Mouse (Mus musculus): ENCODE results near the gene Gm48551. TPM values are rescaled to one million over a fixed set of nuclear protein-coding genes. Genes with fewer than 3 reads are reported as not detected.
A peak's percentile ranks its signal among the peaks of the same experiment; 100 is the strongest.

Gene Gm48551
- 2.2 and 3.1 TPM in 2 replicates for polyA plus RNA-seq (2016; fragmentation: Nextera tagmentation; extraction: Ambion mirVana)

DNA sequence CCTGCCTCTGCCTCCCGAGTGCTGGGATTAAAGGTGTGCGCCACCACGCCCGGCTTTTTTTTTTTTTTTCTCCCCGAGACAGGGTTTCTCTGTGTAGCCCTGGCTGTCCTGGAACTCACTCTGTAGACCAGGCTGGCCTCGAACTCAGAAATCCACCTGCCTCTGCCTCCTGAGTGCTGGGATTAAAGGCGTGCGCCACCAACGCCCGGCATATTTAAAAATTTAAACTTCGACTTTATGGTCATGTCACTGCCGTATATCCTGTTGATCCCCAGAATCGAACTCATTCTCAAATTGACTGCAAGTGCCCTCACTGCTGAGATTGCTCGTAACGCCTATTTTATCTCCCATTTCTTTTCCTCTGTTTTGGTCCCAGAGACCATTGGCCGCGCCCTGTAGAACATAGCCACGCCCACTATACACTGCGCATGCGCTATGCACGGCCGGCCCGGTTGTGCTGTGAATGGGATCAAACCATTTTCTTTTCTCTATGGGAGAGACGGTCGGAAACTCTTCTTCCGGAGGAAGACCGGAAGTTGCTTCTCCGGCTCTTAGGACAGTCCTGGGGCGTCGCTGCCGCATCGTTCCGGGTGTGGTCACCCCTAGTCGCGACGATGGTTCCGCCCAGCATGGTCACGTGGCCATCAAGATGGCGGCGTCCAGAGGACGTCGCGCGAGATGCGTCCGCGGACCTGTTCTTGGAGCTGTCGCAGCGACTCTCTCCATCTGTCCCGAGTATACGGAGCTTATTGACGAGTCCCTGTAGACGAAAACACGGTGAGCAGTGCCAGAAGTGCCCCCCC lies at the start of gene Gm48551, which contains the start of gene Dohh:
TSS of gene Gm48551 (plus strand) at position 665 of the 803 bp plus-strand sequence.
TSS of gene Dohh (plus strand) at position 627 of the 803 bp plus-strand sequence.
- peak within 1 kb of the TSS; percentile 96 for H3K4me3 ChIP-seq
- peaks cover 34% of the 10 kb centered on the region for H3K36me3 ChIP-seq
- peaks cover 36% of the 10 kb centered on the region for H3K4me1 ChIP-seq
- peak; percentile 99 for DNase-seq (ENCODE audit: low spot score)
- no peaks in the 10 kb centered on the region for H3K27me3 ChIP-seq (ENCODE audit: insufficient read depth, poor library complexity, severe bottlenecking)
- H3K27ac ChIP-seq = peak within 1 kb of the TSS; percentile 93
- H3K9me3 ChIP-seq = no peaks in the 10 kb centered on the region
- WGBS = 6% methylated on average over 54 of the region's 54 CpGs

DNA sequence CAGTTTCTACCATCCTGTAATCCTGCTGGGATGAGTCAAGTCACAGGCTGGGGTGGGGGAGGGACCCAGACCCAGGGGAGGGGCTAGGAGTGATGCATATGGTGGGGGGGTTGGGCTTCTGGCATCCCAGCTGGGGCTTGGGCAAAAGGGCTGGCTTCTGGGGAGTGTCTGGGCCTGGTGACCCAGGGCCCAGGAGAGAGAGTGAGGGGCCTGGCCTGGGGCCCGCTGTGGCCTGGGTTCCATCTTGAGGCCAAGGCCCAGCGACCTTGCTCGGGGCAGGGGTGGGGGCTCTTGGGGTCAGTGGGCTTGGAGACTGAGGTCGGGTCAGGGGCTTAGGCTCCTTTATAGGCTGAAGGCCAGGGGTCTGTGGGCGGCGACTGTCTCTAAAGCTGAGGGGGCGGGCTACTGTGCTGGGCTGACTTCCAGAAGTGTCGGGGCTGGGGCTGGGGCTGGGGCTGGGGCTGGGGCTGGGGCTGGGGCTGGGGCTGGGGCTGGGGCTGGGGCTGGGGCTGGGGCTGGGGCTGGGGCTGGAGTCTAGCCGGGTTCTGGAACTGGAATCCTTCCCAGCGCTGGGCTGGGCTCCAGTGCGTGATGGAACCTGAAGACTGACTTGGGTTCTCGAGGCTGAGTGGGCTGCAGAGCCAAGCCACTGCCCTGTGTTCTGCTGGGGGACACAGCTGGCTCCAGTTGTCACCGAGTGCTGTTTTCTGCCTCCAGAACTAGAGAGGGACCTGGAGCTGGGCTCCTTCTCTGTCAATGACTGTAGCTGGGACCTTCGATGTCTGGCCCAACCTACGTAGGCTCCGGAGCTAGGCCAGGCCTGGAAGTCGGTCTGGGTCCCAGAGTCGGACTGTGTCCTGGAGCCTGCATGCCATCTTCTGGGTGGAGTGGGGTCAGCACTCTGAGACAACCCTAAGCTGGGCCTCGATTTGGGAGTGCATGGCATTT lies 48.6 kb upstream of the Gm48551 start:
- peaks cover 15% of the 10 kb centered on the region for H3K36me3 ChIP-seq
- H3K4me1 ChIP-seq = peaks cover 53% of the 10 kb centered on the region
- peaks cover 71% of the 10 kb centered on the region for H3K27me3 ChIP-seq (ENCODE audit: insufficient read depth, poor library complexity, severe bottlenecking)
- 45% methylated on average over 19 of the region's 19 CpGs for WGBS
- no peak for DNase-seq (ENCODE audit: low spot score)
- no peaks in the 10 kb centered on the region for H3K9me3 ChIP-seq
- peak overlapping the region; percentile 24; the same call in 1 of the 2 replicates for H3K4me3 ChIP-seq
- H3K27ac ChIP-seq = peak overlapping the region; percentile 75

DNA sequence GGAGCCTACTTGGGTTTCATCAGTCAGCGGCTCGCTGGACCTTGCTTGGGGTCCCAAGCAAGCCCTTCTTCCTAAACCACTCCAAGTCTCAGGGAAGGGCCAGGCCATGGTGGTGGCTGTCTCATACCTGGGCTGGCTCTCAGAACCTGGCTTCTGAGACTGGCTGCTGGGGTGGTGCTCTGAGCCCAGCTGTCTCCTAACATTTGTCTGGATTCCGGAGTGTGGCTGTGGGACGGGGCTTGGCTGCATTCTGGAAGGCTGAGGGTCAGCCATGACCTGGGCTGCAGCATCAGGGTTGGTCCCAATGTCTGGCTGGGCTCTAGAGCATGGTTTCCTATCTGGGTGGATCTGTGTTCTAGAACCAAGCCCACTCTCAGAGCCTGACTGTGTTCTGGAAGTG lies 47.7 kb upstream of the Gm48551 start:
- Histone ChIP-seq H3K9me3 (no peaks in the 10 kb centered on the region), H3K36me3 (peaks cover 15% of the 10 kb centered on the region), H3K27me3 (ENCODE audit: insufficient read depth, poor library complexity, severe bottlenecking) (peaks cover 78% of the 10 kb centered on the region), H3K27ac (no peak overlapping the region), H3K4me3 (no peak overlapping the region), H3K4me1 (peaks cover 60% of the 10 kb centered on the region)
- 79% methylated on average over 4 of the region's 4 CpGs for WGBS
- DNase-seq (ENCODE audit: low spot score) = no peak

DNA sequence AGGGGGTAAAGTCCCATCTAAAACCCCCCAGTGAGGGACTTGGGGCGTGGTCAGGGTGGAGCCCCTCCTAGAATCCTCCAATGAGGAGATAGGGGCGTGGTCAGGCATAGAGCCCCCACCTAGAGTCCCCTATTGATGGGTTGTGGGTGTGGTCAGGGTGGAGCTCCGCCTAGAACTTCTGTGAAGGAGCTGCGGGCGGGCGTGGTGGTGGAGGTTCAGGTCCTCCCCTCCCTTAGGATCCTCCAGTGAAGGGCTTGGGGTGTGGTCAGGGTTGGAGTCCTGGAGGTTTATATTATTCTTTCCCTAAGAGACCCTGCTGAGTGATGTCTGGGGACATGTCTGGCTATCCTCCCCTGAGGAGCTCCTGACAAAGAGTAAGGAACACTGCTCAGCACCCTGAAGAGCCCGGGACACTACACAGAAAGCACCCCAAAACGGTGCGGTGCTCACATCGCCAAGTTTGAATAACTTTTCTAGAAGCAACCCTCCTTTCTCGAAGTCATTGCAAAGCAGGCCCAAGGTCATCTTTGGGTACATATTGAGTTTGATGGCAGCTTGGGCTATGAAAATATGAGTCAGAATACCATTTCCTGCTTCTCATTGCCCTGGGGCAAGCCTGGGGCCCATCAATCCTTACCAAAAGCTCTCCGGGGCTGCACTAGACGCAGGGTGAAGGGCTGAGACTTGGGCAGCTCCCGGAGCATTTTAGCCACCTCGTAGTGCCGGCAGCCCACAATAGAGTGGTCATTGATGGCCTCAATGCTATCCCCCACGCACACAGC lies 43.5 kb upstream of the Gm48551 start:
- Histone ChIP-seq H3K4me3 (no peak overlapping the region), H3K27ac (no peak overlapping the region), H3K36me3 (peaks cover 8% of the 10 kb centered on the region), H3K9me3 (no peaks in the 10 kb centered on the region), H3K4me1 (peaks cover 42% of the 10 kb centered on the region), H3K27me3 (ENCODE audit: insufficient read depth, poor library complexity, severe bottlenecking) (peaks cover 83% of the 10 kb centered on the region)
- no peak for DNase-seq (ENCODE audit: low spot score)
- 35% methylated on average over 17 of the region's 17 CpGs for WGBS

DNA sequence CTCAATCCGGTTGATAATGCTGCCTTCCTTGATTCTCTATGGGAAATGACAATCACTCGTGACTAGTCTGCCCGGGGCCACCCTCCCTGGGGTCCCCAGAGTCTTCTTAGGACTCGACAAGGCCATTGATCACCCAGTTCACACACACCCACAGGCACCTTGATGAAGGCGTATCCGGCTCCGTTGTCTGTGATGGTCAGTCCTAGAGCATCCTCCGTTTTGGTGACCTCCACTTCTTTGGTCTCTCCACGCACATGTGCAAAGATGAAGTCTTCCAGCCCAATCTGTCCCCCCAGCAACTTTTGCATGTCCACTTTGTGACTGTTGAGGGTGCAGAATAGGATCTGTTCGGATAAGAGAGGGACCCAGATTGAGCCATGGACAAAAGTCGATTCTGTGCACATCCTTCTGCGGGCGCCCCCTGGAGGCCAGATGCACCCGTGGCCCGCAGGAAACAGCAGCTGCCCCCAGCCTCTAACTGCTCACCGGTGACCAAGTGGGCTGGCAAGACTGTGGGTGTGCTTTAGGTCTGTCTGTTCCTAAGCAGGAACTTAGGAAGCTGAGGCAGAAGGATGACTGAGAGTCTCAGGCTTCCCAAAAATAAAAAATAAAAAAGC lies 42.8 kb upstream of the Gm48551 start:
- Histone ChIP-seq H3K27me3 (ENCODE audit: insufficient read depth, poor library complexity, severe bottlenecking) (peaks cover 86% of the 10 kb centered on the region), H3K9me3 (no peaks in the 10 kb centered on the region), H3K4me3 (no peak overlapping the region), H3K4me1 (peaks cover 39% of the 10 kb centered on the region), H3K36me3 (peaks cover 12% of the 10 kb centered on the region), H3K27ac (no peak overlapping the region)
- no peak for DNase-seq (ENCODE audit: low spot score)
- WGBS = 29% methylated on average over 16 of the region's 16 CpGs

DNA sequence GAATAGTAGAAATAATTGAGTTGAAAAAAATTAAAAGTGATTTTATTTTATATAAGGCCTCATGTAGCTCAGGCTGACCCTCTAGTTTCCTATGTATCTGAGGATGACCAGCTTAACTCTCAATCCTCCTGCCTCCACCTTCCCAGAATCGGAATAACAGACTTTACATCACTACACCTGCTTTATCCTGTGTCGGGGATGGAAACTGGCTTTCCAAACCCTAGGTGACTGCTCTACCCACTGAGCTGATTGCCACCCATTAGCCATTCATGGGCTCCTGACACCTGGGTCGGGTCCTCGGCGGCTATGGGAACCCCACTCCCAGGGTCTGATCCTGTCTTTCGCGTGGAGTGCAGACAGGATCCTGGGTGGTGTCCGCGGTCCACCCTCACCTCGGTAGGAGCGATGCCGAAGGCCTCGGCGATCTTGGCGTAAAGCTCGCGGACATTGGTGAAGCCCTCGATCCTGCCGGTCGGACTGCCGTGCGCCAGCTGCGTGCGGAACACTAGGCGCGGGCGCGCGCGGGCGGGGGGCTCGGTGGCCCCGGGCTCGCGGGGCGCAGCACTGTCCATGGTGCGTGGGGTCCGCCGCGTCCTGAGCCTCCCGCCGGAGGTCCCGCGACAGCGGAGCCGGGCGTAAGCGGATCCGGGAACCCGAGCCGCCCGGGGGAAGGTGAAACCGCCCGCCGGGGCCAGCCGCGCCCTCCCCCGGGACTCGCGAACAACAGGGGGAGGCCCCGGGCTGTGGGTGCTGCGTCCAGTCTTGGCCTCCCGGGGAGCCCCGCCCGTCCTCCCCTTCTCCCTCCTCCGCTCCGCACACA lies 41.4 kb upstream of the Gm48551 start, which contains the start of gene Gipc3:
TSS of gene Gipc3 (minus strand) at position 581 of the 820 bp plus-strand sequence.
- peaks cover 48% of the 10 kb centered on the region for H3K4me1 ChIP-seq
- WGBS = 6% methylated on average over 64 of the region's 67 CpGs
- no peaks in the 10 kb centered on the region for H3K9me3 ChIP-seq
- peak within 1 kb of the TSS; percentile 61 for H3K4me3 ChIP-seq
- H3K27me3 ChIP-seq (ENCODE audit: insufficient read depth, poor library complexity, severe bottlenecking) = peaks cover 83% of the 10 kb centered on the region
- peak within 1 kb of the TSS; percentile 50 for H3K27ac ChIP-seq
- DNase-seq (ENCODE audit: low spot score) = no peak
- peaks cover 20% of the 10 kb centered on the region for H3K36me3 ChIP-seq

DNA sequence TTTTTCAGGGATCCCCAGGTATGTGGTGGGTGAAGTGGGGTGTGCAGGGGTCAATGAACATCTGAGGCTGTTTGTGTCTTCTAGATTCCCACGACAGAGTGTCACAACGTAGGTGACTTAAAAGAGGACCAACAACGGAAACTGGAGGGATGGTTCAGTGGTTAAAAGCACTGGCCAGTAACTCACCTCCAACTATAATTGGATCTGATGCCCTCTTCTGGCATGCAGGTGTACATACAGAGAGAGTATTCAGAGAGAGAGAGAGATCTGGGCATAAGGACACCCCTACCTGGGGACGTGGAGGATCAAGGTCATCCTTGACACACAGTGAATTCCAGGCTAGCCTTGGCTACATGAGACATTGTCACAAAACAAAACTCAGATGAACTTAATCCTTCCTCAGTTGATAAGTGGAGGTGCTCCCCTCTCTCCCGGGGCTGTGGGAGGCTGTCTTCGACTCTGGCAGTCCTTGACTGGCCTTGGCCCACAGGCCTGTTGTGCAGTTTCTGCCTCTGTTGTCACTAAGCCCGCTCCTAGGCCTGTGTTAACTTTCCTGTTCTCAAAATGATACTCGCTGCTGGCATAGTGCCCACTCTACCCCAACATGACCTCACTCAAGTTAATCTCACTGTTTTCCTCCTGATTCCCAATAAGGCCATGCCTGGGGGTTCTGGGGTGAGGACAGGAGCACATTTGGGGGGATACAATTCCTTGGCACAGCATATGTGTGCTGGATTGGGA lies 39.7 kb upstream of the Gm48551 start:
- 43% methylated on average over 8 of the region's 8 CpGs for WGBS
- no peak for DNase-seq (ENCODE audit: low spot score)
- Histone ChIP-seq H3K4me3 (no peak overlapping the region; the same call in 1 of the 2 replicates), H3K4me1 (peaks cover 60% of the 10 kb centered on the region), H3K27ac (no peak overlapping the region), H3K36me3 (peaks cover 30% of the 10 kb centered on the region), H3K27me3 (ENCODE audit: insufficient read depth, poor library complexity, severe bottlenecking) (peaks cover 73% of the 10 kb centered on the region), H3K9me3 (no peaks in the 10 kb centered on the region)

DNA sequence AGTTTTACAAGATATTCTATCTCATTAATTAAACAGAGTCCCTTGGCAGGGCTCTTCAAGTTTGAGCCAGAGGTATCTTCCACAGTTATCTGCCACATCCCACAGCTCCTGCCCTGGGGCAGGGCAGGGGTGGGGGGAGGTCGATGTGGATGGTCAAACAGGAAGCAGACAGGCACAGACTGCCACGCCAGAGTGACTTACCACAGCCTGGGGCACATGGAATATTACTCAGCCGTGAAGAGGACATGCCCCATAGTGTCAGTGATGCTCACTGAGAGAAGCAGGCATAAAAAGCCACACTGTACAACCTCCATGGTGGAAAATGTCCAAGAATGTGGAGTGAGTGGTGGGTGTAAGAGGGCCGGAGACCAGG lies 39.1 kb upstream of the Gm48551 start:
- H3K36me3 ChIP-seq = peaks cover 30% of the 10 kb centered on the region
- no peak for DNase-seq (ENCODE audit: low spot score)
- no peaks in the 10 kb centered on the region for H3K9me3 ChIP-seq
- H3K27ac ChIP-seq = no peak overlapping the region
- H3K4me3 ChIP-seq = no peak overlapping the region
- peaks cover 71% of the 10 kb centered on the region for H3K27me3 ChIP-seq (ENCODE audit: insufficient read depth, poor library complexity, severe bottlenecking)
- 82% methylated on average over 4 of the region's 4 CpGs for WGBS
- H3K4me1 ChIP-seq = peaks cover 61% of the 10 kb centered on the region

DNA sequence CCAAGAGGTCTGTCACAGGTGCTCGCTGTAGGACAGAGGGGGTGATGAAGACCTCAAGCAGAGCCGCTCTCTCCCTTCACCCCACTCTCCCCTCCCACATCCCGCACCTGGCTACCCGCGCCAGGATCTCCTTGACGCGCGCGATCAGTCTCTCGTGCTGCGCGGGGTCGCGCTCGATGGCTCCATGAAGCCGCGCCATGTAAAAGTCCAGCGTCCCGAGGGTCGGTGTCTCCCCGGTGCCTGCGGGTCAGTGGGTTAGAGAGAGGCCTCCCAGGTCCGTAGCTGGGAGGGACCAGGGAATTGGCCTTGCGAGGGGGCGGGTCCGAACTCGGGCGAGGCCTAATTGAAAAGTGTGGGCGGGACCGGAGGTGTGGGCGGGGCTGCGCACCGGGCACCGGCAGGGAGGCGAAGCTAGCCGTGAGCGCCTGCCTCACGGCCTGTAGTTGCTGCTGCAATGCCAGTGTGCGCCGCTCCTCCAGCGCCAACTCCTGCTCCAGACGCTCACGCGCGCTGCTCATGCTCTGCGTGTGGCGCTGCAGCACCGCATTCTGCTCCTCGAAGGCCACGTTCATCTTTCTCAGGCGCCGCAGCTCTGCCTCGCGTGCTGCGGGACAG lies 37.7 kb upstream of the Gm48551 start:
- peaks cover 52% of the 10 kb centered on the region for H3K4me1 ChIP-seq
- no peaks in the 10 kb centered on the region for H3K9me3 ChIP-seq
- peak; percentile 93 for DNase-seq (ENCODE audit: low spot score)
- H3K4me3 ChIP-seq = peak overlapping the region; percentile 54
- peaks cover 56% of the 10 kb centered on the region for H3K27me3 ChIP-seq (ENCODE audit: insufficient read depth, poor library complexity, severe bottlenecking)
- peaks cover 30% of the 10 kb centered on the region for H3K36me3 ChIP-seq
- WGBS = 9% methylated on average over 55 of the region's 55 CpGs
- peak overlapping the region; percentile 73; the same call in 1 of the 2 replicates for H3K27ac ChIP-seq

DNA sequence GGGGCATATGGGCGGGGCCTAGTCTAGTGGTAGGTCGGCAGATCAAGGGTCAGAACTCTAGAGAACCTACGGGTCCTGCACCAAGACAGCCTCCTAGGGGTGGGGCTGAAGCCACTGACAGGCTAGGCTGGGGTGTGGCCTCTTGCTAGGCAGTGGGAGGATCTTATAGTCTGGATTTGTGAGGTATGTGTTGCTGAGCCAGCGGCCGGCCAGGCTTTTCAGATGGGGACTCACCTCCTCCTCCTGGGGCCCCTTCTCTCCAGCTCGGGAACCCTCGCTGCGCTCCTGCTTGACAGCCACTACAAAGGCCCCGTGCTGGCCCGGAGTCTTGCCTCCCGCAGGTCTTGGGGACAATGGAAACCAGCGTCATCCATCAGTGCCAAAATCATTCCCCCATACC lies 35.1 kb upstream of the Gm48551 start:
- 4% methylated on average over 12 of the region's 12 CpGs for WGBS
- no peaks in the 10 kb centered on the region for H3K9me3 ChIP-seq
- no peak for DNase-seq (ENCODE audit: low spot score)
- peaks cover 30% of the 10 kb centered on the region for H3K36me3 ChIP-seq
- peaks cover 49% of the 10 kb centered on the region for H3K4me1 ChIP-seq
- H3K4me3 ChIP-seq = peak overlapping the region; percentile 85
- peaks cover 32% of the 10 kb centered on the region for H3K27me3 ChIP-seq (ENCODE audit: insufficient read depth, poor library complexity, severe bottlenecking)
- H3K27ac ChIP-seq = peak overlapping the region; percentile 96
